Mouse (Mus musculus) cerebellum, adult 2 months (tissue): ENCODE data around the gene Acpp. TPM values are rescaled to one million over a fixed set of nuclear protein-coding genes. Genes with fewer than 3 reads are reported as not detected.

Experiments used
- DNase-seq, 2 experiments: peaks; one replicate each; pipeline ENCODE4 v3.0.0; 2021
- H3K27ac ChIP-seq: fragments of 200-500 bp; 2 replicates; pipeline ENCODE4 v1.5.1; 2012; ENCODE audit warnings: low read length, control low read depth, inconsistent platforms; ENCODE audit not compliant: insufficient read depth
- H3K27me3 ChIP-seq: fragments of 200-500 bp; 2 replicates; pipeline ENCODE4 v1.6.1; 2012; ENCODE audit warnings: inconsistent platforms, mild to moderate bottlenecking, low read length, moderate library complexity; ENCODE audit not compliant: control insufficient read depth, insufficient read depth
- H3K4me1 ChIP-seq: fragments of 200-500 bp; 2 replicates; pipeline ENCODE4 v1.6.1; 2011; ENCODE audit warnings: low read length; ENCODE audit not compliant: control insufficient read depth, insufficient read depth
- H3K4me3 ChIP-seq: fragments of 200-500 bp; replicated peaks from 2 replicates; pipeline ENCODE3; 2011; ENCODE audit warnings: mild to moderate bottlenecking, low read depth, low read length, control low read depth; ENCODE audit not compliant: insufficient read depth
- CTCF ChIP-seq: fragments of 200-500 bp; IDR thresholded peaks from 2 replicates; pipeline ENCODE4 v1.5.1; 2011; ENCODE audit warnings: low read depth, mild to moderate bottlenecking, control low read depth, low read length, moderate library complexity, borderline replicate concordance; ENCODE audit not compliant: insufficient read depth
- POLR2A ChIP-seq: fragments of 200-500 bp; IDR thresholded peaks from 2 replicates; pipeline ENCODE4 v1.6.1; 2011; ENCODE audit warnings: low read length, control low read depth, borderline replicate concordance; ENCODE audit not compliant: insufficient read depth
- WGBS: fragments of 180-500 bp; shearing (Covaris S2); methylation state at CpG from one replicate; pipeline ENCODE4 v1.1.7; 2018; 5-methylcytosine and 5-hydroxymethylcytosine counted together
- polyA plus RNA-seq: library from polyadenylated mRNA; depleted of rRNA; stranded (reverse); fragments of >200 nt; gene quantifications from 2 replicates; pipeline ENCODE4 v1.2.3, GENCODE M21; 2012; rRNA removed

Gene Acpp
- polyA plus RNA-seq, 1 experiment: 0.13 TPM

DNA sequence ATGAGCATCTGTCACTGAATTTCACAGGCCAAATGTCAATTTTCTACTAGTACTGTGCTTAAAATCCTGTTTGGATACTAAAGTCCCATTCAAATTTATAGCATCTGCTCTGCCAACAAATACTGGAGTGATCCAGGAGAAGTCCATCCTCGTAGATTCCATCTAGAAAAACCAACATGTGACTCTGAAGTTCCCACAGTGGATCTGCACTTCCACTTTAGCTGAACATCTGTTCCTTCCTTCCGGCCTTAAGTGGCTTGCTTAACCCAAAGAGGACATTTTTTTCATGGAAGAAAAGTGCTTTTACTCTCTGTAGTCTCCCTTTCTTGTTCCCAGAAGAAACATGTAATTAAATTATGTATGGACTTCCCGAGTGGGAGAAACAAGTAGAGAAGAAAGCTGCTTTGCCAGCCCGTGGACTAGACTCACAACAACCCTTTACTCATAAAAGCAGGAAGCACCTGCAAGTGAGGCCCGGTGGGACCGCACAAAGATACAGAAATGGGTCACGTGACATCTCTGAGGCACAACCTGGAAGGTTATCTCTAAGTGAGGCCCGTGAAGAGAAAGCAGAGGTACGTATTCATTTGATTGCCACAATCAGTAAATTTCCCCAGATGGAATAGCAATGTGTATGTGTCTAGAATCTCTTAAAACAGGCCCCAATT lies 93.6 kb downstream of the Acpp start:
- no peaks in the 10 kb centered on the region for H3K27me3 ChIP-seq
- 71% methylated on average over 9 of the region's 9 CpGs for WGBS
- no peak for DNase-seq
- no peaks in the 10 kb centered on the region for H3K4me1 ChIP-seq
- no peak overlapping the region for H3K4me3 ChIP-seq
- TF ChIP-seq CTCF (no peak), POLR2A (no peak)
- no peak overlapping the region for H3K27ac ChIP-seq

DNA sequence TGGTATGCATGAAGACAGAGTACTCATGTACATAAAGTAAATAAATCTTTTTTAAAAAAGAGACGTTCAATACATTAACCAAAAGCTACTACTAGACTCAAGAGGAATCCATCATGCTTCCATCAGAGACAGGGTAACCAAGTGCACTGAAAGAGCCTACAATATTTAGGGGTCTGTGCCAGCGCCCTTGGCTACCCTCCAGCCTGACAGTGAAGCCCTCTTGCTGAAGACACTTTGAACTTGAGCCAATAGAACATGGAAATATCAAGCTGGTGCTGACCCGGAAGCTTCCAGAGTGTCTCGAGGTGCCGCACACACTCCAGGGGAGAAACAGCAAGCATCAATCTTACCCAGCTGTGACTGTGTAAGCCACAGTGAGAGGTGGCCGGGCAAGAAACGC lies 97.4 kb downstream of the Acpp start:
- Histone ChIP-seq H3K4me1 (peaks cover 6% of the 10 kb centered on the region), H3K27me3 (no peaks in the 10 kb centered on the region), H3K27ac (no peak overlapping the region), H3K4me3 (no peak overlapping the region)
- 23% methylated on average over 7 of the region's 7 CpGs for WGBS
- DNase-seq: no peak
- TF ChIP-seq POLR2A: no peak
- TF ChIP-seq CTCF: no peak

DNA sequence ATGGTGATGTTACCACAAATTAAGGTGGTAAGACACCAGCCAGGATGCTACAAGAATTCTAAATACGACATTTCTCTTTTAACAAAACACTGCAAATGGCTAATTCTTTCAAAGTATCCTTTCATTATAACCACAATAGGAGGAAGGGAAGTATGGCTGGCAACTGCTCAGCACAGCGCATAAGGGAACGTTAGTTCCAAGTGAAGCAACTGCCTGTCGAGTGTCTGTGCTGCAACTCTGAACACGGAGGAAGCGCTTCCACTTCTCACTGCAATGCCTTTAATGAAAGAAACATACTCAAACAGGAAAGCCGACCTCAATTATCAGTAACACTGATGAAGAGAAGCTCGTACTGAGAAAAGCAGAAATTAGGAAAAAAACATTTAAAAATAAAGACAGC lies 98.5 kb downstream of the Acpp start:
- no peak for DNase-seq
- H3K27me3 ChIP-seq: no peaks in the 10 kb centered on the region
- peaks cover 6% of the 10 kb centered on the region for H3K4me1 ChIP-seq
- no peak overlapping the region for H3K4me3 ChIP-seq
- 85% methylated on average over 8 of the region's 8 CpGs for WGBS
- no peak overlapping the region for H3K27ac ChIP-seq
- TF ChIP-seq POLR2A (no peak), CTCF (no peak)

Other genes starting within 250 kb of the Acpp start
- 2.8 and 4.2 TPM in 2 replicates for gene Ackr4, start 210.8 kb downstream of the Acpp start, polyA plus RNA-seq
- 61.5 and 65.6 TPM in 2 replicates for gene Dnajc13, start 74.8 kb downstream of the Acpp start, polyA plus RNA-seq
- 3.5 and 4.6 TPM in 2 replicates for gene Cpne4, start 209.5 kb upstream of the Acpp start, polyA plus RNA-seq